Mouse (Mus musculus) E14TG2a.4 (cell line): ENCODE measurements around the gene Bcat2.
A peak's percentile ranks its signal among the peaks of the same experiment; 100 is the strongest.

Experiments
- H3K27me3 ChIP-seq: 2 replicates; pipeline ENCODE4 v1.6.1; 2014; ENCODE audit warnings: low read length, control low read depth; ENCODE audit not compliant: insufficient read depth
- H3K36me3 ChIP-seq: 2 replicates; pipeline ENCODE4 v1.6.1; 2014; ENCODE audit warnings: low read length, control low read depth; ENCODE audit not compliant: insufficient read depth
- H3K4me1 ChIP-seq: replicated peaks from 2 replicates; pipeline ENCODE4 v1.6.1; 2014; ENCODE audit warnings: low read depth, low read length, control low read depth
- H3K4me3 ChIP-seq: replicated peaks from 2 replicates; pipeline ENCODE4 v1.5.1; 2014; ENCODE audit warnings: mild to moderate bottlenecking, low read length
- H3K9me3 ChIP-seq: 2 replicates; pipeline ENCODE4 v1.6.1; 2014; ENCODE audit warnings: low read length, control low read depth
- CTCF ChIP-seq: conservative IDR thresholded peaks from 2 replicates; pipeline ENCODE4 v1.5.1; 2014; ENCODE audit warnings: low read length
- NANOG ChIP-seq: IDR thresholded peaks from 2 replicates; pipeline ENCODE4 v1.6.1; 2014; ENCODE audit warnings: borderline replicate concordance, low read length, mixed read lengths
- POU5F1 ChIP-seq: IDR thresholded peaks from 2 replicates; pipeline ENCODE4 v1.6.1; 2014; ENCODE audit warnings: low read length, borderline replicate concordance

Bcat2 gene

DNA sequence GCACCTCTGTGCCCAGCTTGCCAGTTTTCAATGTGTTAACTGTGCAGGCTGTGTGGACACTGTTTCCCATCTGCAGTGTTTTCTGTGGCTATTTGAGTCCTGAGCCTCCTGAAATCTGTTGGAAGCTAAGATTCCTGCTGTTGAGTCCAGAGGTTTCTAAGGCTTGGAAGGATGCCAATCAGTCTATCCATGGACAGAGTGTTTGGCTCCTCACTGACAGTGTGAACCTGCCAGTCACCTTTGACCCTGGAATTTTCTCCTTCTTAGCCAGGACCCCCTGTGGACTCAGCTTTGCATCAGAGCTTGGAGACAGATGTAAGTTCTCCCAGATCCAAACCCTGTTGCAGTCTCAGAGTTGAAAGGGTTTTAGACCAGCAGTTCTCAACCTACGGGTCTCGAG lies 29.7 kb upstream of the Bcat2 start:
- no peaks in the 10 kb centered on the region; the same call in 1 of the 2 replicates for H3K9me3 ChIP-seq
- H3K36me3 ChIP-seq = no peaks in the 10 kb centered on the region
- no peak overlapping the region for H3K4me3 ChIP-seq
- no peaks in the 10 kb centered on the region for H3K27me3 ChIP-seq
- no peak for TF ChIP-seq POU5F1
- no peak for TF ChIP-seq CTCF
- TF ChIP-seq NANOG = no peak
- H3K4me1 ChIP-seq = peaks cover 32% of the 10 kb centered on the region

DNA sequence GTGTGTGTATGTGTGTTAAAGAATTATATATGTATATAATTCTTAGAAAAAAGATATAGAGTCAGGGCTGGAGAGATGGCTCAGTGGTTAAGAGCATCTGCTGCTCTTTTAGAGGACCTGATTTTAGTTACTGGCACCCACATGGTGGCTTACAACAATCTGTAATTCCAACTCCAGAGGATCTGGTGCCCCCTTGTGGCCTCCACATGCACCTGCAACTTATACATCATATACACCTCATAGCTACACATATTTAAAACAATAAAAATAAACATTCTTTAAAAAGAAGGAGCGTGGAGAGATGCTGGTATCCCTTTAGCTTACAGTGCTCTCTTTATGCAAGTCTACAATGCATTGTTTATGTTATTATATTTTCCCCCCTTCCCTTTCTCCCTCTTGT lies 25.4 kb upstream of the Bcat2 start:
- Histone ChIP-seq H3K4me3 (no peak overlapping the region), H3K27me3 (no peaks in the 10 kb centered on the region), H3K9me3 (no peaks in the 10 kb centered on the region; the same call in 1 of the 2 replicates), H3K4me1 (peaks cover 45% of the 10 kb centered on the region), H3K36me3 (no peaks in the 10 kb centered on the region)
- TF ChIP-seq POU5F1 (no peak), CTCF (peak; percentile 77)

DNA sequence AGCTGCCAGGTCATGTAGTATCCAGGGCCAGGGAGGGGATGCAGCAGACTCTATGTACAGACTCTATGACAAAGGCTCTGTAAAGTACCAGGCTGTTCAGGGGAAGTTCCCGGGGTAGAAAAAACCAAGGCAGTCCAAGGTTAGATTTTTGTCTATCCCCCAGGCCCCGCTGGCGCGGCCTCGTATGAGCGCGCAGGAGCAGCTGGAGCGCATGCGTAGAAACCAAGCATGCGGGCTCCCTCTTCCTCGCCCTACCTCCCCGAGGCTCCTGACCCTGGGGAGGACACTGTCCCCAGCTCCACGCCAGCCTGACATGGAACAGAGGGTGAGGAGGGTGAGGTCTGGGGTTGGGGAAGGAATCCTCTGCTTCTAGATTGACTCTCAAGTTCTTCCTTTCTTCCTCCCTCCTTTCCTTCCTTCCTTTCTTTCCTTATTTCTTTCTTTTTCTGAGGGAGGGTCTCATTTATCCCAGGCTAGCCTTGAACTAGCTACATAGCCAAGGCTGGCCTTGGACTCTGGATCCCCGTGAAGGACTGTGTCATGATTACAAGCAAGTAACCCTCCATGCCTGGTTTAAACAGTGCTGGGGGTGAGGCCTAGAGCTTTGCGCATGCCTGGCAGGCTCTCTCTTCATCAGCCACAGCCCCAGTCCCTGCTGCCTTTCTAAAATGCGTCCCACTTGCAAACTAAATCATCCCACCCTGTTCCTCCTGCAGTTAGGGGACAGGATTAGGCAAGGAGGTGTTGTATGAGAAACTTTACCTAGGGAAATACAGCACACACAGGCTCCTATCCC lies 20.1 kb upstream of the Bcat2 start:
- Histone ChIP-seq H3K4me1 (peaks cover 68% of the 10 kb centered on the region), H3K4me3 (peak overlapping the region; percentile 74), H3K36me3 (no peaks in the 10 kb centered on the region), H3K27me3 (no peaks in the 10 kb centered on the region), H3K9me3 (no peaks in the 10 kb centered on the region)
- TF ChIP-seq CTCF (no peak), POU5F1 (no peak), NANOG (no peak)

DNA sequence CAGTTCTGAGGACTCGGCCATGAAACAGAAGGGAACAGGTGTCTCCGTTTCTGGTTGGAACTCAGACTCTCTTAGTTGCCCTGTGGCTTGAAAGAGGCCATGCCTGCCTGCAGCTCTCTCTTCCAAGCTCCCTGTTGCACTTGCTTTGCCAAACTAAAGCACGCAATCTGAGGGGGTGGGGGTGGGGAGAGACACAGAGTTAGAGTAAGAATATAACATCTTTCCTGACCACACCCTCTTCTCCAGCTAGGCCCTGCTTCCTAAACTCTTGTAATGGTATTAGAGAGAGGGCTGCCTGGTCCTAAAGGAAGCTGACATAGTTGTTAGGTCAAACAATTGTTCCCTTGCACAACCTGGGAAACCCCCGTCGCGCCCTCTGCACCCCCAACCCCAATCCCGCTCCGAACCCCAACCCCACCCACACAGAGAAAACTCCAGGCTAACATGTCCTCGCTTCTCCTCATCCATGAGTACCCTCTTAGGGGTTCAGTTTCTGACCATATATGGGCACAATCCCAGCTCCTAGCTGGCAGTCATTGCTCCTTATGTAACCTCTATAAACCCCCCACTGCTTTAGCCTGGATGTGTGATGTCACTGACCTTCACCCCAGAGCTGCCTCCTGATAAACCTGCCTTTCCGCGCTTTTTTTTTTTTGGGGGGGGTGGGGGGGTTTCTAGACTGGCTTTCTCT lies 19.0 kb upstream of the Bcat2 start:
- no peaks in the 10 kb centered on the region for H3K9me3 ChIP-seq
- peaks cover under 1% of the 10 kb centered on the region for H3K36me3 ChIP-seq
- H3K27me3 ChIP-seq = no peaks in the 10 kb centered on the region
- peak overlapping the region; percentile 74 for H3K4me3 ChIP-seq
- TF ChIP-seq CTCF = no peak
- no peak for TF ChIP-seq POU5F1
- no peak for TF ChIP-seq NANOG
- H3K4me1 ChIP-seq = peaks cover 71% of the 10 kb centered on the region

DNA sequence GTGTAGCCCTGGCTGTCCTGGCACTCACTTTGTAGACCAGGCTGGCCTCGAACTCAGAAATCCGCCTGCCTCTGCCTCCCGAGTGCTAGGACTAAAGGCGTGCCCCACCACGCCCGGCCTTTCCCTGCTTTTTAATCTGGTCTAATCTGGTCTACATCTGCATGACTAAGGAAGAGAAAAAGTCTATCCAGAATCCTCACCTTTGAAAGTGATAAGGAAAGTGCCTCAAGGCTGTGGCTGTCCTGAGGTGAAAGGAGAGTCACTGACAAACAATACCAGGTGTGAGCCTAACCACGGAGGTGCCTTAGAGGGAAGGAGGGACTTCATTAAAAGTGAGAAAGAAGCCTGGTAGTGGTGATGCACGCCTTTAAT lies 18.5 kb upstream of the Bcat2 start:
- TF ChIP-seq POU5F1 = peak; percentile 89
- no peak for TF ChIP-seq CTCF
- peak; percentile 67 for TF ChIP-seq NANOG
- Histone ChIP-seq H3K27me3 (no peaks in the 10 kb centered on the region), H3K36me3 (peaks cover 6% of the 10 kb centered on the region), H3K4me3 (no peak overlapping the region), H3K4me1 (peaks cover 71% of the 10 kb centered on the region), H3K9me3 (no peaks in the 10 kb centered on the region)

DNA sequence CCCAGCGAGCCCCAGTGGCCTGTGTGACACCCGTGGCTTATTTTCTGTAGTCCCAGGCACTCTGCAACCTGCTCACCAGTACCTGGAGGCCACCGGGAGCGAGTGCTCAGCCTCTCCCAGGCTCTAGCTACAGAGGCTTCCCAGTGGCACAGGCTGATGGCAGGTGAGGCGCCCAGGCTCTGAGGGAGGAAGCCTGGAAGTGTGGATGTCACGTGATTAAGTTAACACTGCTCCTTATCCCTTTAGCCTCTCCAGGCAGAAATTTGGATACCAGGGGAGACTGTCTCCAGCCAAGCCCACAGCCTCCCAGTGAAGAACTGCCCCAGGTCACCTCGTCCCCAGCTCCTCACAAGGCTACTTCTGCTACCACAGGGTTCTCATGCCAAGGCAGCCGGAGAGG lies 16.4 kb upstream of the Bcat2 start:
- H3K4me1 ChIP-seq = peaks cover 81% of the 10 kb centered on the region
- no peaks in the 10 kb centered on the region for H3K9me3 ChIP-seq
- H3K4me3 ChIP-seq = peak overlapping the region; percentile 55
- H3K36me3 ChIP-seq = peaks cover 17% of the 10 kb centered on the region
- no peak for TF ChIP-seq CTCF
- H3K27me3 ChIP-seq = no peaks in the 10 kb centered on the region

DNA sequence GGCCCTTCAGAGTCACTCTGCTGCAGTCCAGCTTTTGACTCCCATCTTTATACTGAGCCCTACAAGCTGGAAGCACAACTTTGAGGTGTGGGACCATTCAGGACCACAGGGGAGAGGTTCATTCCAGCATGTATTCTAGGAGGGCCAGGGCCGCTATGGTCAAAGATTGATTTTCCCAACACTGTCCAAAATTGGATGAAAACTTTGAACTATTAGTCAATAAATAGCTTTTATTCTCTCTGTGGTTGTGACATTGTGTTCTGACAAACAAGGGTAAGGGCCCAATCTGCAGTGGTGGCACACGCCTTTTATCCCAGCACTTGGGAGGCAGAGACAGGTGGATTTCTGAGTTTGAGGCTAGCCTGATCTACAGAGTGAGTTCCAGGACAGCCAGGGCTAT lies 16.0 kb upstream of the Bcat2 start:
- no peak for TF ChIP-seq NANOG
- TF ChIP-seq POU5F1 = no peak
- no peak for TF ChIP-seq CTCF
- no peaks in the 10 kb centered on the region for H3K9me3 ChIP-seq

DNA sequence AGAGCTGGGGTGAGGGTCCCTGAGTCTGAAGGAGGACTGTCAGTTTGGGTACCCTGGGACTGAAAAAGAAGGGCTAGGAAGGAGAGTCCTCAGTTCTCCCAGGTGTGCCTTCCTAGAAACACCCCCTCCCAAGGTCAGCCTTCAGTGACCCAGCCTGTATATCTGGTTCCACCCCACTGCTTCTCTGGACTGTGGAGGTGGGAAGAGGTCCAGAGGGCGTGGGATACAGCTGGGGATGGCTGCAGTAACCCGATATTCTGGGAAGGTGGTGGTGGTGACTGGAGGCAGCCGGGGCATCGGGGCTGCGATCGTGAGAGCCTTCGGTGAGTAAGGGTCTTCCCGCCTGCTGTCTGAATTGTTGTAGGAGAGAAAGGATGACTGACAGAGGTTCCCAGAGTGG lies 15.2 kb upstream of the Bcat2 start, which contains the start of gene Hsd17b14:
TSS of gene Hsd17b14 (plus strand) at position 150 of the 400 bp plus-strand sequence.
- Histone ChIP-seq H3K9me3 (no peaks in the 10 kb centered on the region), H3K4me3 (peak within 1 kb of the TSS; percentile 74), H3K4me1 (peaks cover 72% of the 10 kb centered on the region), H3K36me3 (peaks cover 18% of the 10 kb centered on the region), H3K27me3 (no peaks in the 10 kb centered on the region)
- TF ChIP-seq CTCF (no peak), NANOG (no peak), POU5F1 (no peak)

More for the DNA sequence above, 16.0 kb upstream of the Bcat2 start:
- H3K4me3 ChIP-seq = peak overlapping the region; percentile 55
- no peaks in the 10 kb centered on the region for H3K27me3 ChIP-seq
- H3K36me3 ChIP-seq = peaks cover 18% of the 10 kb centered on the region
- H3K4me1 ChIP-seq = peaks cover 80% of the 10 kb centered on the region
